In the genomic region with DNA sequence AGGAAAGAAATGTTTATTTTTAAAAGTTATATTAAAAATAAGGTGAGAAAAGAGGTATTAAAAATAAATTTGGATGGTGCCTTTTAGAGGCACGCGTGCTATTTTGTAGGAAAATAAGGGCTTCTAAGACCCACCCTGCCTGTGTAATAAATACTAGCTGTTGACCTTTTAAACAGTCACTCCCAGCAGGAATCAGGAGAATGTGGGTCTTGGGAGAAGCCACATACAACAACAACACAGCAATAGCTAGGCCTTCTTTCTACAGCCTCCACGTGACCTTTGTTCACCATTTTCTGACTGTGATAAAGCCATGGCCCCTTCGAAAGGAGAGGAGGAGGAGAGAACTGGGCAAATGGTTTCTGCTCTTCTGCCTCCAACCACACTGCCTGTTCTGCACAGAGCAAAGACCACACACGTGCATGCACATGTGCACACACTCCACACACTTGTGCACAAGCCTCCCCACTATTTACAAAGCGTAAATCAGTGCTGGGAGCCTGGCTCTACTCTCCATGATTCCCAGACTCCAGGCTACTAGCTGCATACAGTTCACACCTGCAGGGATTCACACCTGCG, we compare ENCODE assay signal across 18 mouse cellular contexts. TPM values are rescaled to one million over a fixed set of nuclear protein-coding genes. Genes with fewer than 3 reads are reported as not detected.
DNase-seq lines count a peak whose midpoint lies in the region; ATAC-seq and TF ChIP-seq lines count a peak whose summit lies in the region.
"Had no signal": no experiment of that assay in that cellular context is flagged by ENCODE, and none has a peak within 500 bp of the region (broad histone marks: within the 10 kb centered on the region; RNA-seq: fewer than 3 reads in every experiment).

No protein-coding gene starts in this region.

- H3K4me3 ChIP-seq in kidney, embryonic 14.5 days (ENCODE audit: low read length): no peak overlapping the region
- H3K4me3 ChIP-seq in liver, adult 2 months (ENCODE audit: insufficient read depth, low read depth, low read length): no peak overlapping the region
- no peak overlapping the region for H3K4me3 ChIP-seq in intestine, embryonic 16.5 days (ENCODE audit: low read length)
- no peak overlapping the region for H3K4me3 ChIP-seq in stomach, postnatal 0 days (ENCODE audit: low read depth, low read length)
- H3K4me3 ChIP-seq: embryonic facial prominence, embryonic 13.5 days; forebrain, embryonic 12.5 days; heart, adult 2 months; heart, embryonic 12.5 days; hindbrain, embryonic 12.5 days had no signal

- H3K79me2 ChIP-seq in liver, adult 2 months (ENCODE audit: control insufficient read depth, insufficient read depth, low read length): no peaks in the 10 kb centered on the region

- TF ChIP-seq POLR2A in liver, adult 2 months (IDR thresholded peaks at IDR 0.05; ENCODE audit: extremely low read depth, insufficient read depth, low read length): no peak

- H3K27me3 ChIP-seq in kidney, embryonic 14.5 days (ENCODE audit: control insufficient read depth, insufficient read depth, low read length): no peaks in the 10 kb centered on the region
- H3K27me3 ChIP-seq in liver, adult 2 months (ENCODE audit: control insufficient read depth, insufficient read depth, low read length): no peaks in the 10 kb centered on the region
- H3K27me3 ChIP-seq in intestine, embryonic 16.5 days (replicated peaks; ENCODE audit: control insufficient read depth, insufficient read depth, low read length): no peaks in the 10 kb centered on the region
- no peaks in the 10 kb centered on the region for H3K27me3 ChIP-seq in stomach, postnatal 0 days (ENCODE audit: control insufficient read depth, insufficient read depth, low read length)
- H3K27me3 ChIP-seq: embryonic facial prominence, embryonic 13.5 days; forebrain, embryonic 12.5 days; heart, embryonic 12.5 days; hindbrain, embryonic 12.5 days had no signal

- H3K27ac ChIP-seq in kidney, embryonic 14.5 days (ENCODE audit: low read depth, low read length): no peak overlapping the region
- no peak overlapping the region for H3K27ac ChIP-seq in liver, adult 2 months (replicated peaks; ENCODE audit: insufficient read depth, low read depth, low read length)
- peak overlapping the region; percentile 50 for H3K27ac ChIP-seq in intestine, embryonic 16.5 days (ENCODE audit: low read length)
- H3K27ac ChIP-seq in stomach, postnatal 0 days (replicated peaks): 0 out of 2 replicates have a peak overlapping the region, but pooled peaks have one; percentile 6
- H3K27ac ChIP-seq: embryonic facial prominence, embryonic 13.5 days; forebrain, embryonic 12.5 days; heart, adult 2 months; hindbrain, embryonic 12.5 days had no signal

- H3K9ac ChIP-seq in kidney, embryonic 14.5 days (ENCODE audit: low read depth, low read length): no peak overlapping the region
- H3K9ac ChIP-seq in liver, adult 2 months (ENCODE audit: low read depth, low read length): no peak overlapping the region
- no peak overlapping the region for H3K9ac ChIP-seq in intestine, embryonic 16.5 days (ENCODE audit: low read depth, low read length)
- no peak overlapping the region for H3K9ac ChIP-seq in stomach, postnatal 0 days (ENCODE audit: low read length)
- H3K9ac ChIP-seq: embryonic facial prominence, embryonic 13.5 days; forebrain, embryonic 12.5 days; heart, embryonic 12.5 days; hindbrain, embryonic 12.5 days had no signal

- TF ChIP-seq CTCF in liver, adult 2 months (IDR thresholded peaks at IDR 0.05; ENCODE audit: low read depth, low read length): no peak
- no peak for TF ChIP-seq CTCF in stomach, postnatal 0 days (IDR thresholded peaks at IDR 0.05; ENCODE audit: low read depth)

- H3K4me2 ChIP-seq in kidney, embryonic 14.5 days (replicated peaks; ENCODE audit: low read depth, low read length): no peak overlapping the region
- H3K4me2 ChIP-seq in intestine, embryonic 16.5 days (ENCODE audit: low read depth, low read length): no peak overlapping the region
- H3K4me2 ChIP-seq in stomach, postnatal 0 days (replicated peaks; ENCODE audit: low read depth): no peak overlapping the region
- H3K4me2 ChIP-seq: embryonic facial prominence, embryonic 13.5 days; forebrain, embryonic 12.5 days; heart, embryonic 12.5 days; hindbrain, embryonic 12.5 days had no signal

- H3K9me3 ChIP-seq in kidney, embryonic 14.5 days (ENCODE audit: control insufficient read depth, low read length): no peaks in the 10 kb centered on the region
- H3K9me3 ChIP-seq in intestine, embryonic 16.5 days (ENCODE audit: control insufficient read depth, low read length): no peaks in the 10 kb centered on the region
- H3K9me3 ChIP-seq in stomach, postnatal 0 days (ENCODE audit: control insufficient read depth, low read length): no peaks in the 10 kb centered on the region
- H3K9me3 ChIP-seq: embryonic facial prominence, embryonic 13.5 days; forebrain, embryonic 12.5 days; heart, embryonic 12.5 days; hindbrain, embryonic 12.5 days had no signal

- ATAC-seq in kidney, embryonic 14.5 days (ENCODE audit: low FRiP score, low TSS enrichment): peak; percentile 55; the same call in 1 of the 2 replicates
- 0 out of 2 replicates have a peak, but pooled peaks have one; percentile 7 for ATAC-seq in intestine, embryonic 16.5 days
- peak; percentile 14; the same call in 1 of the 2 replicates for ATAC-seq in stomach, postnatal 0 days (ENCODE audit: low FRiP score, low TSS enrichment)
- ATAC-seq: forebrain, embryonic 16.5 days had no signal

- DNase-seq in kidney, postnatal 14 days: no peak
- peak; percentile 53 for DNase-seq in liver, adult 2 months (ENCODE audit: extremely low read depth, low read depth, low spot score)
- DNase-seq in liver: no peak
- DNase-seq in stomach, postnatal 0 days (ENCODE audit: low spot score): no peak
- no peak for DNase-seq in embryo, embryonic 10.5 days (ENCODE audit: low spot score)
- no peak for DNase-seq in spleen, postnatal 36 days (ENCODE audit: low spot score in 2 of 2)
- DNase-seq: cerebellum, adult 9-10 months; cerebellum, postnatal 25 days; gastrocnemius, postnatal 10 days; heart, postnatal 4 days had no signal

- peaks cover 14% of the 10 kb centered on the region; the same call in 1 of the 2 replicates for H3K4me1 ChIP-seq in kidney, embryonic 14.5 days (ENCODE audit: control insufficient read depth, insufficient read depth, low read length)
- peaks cover 14% of the 10 kb centered on the region for H3K4me1 ChIP-seq in liver, adult 2 months (ENCODE audit: control insufficient read depth, insufficient read depth, low read length)
- H3K4me1 ChIP-seq in intestine, embryonic 16.5 days (ENCODE audit: control insufficient read depth, insufficient read depth, low read length): peaks cover 22% of the 10 kb centered on the region
- peaks cover 3% of the 10 kb centered on the region; the same call in 1 of the 2 replicates for H3K4me1 ChIP-seq in stomach, postnatal 0 days (replicated peaks; ENCODE audit: control insufficient read depth, insufficient read depth)

- TF ChIP-seq EP300 in stomach, postnatal 0 days (optimal IDR thresholded peaks at IDR 0.05): no peak

- 54% methylated on average over 7 of the region's 7 CpGs for WGBS in kidney, embryonic 14.5 days
- 58% methylated on average over 7 of the region's 7 CpGs for WGBS in liver, adult 2 months
- 51% methylated on average over 7 of the region's 7 CpGs for WGBS in intestine, embryonic 16.5 days
- WGBS in stomach, postnatal 0 days: 59% methylated on average over 7 of the region's 7 CpGs

- H3K36me3 ChIP-seq in kidney, embryonic 14.5 days (ENCODE audit: control insufficient read depth, insufficient read depth, low read length): no peaks in the 10 kb centered on the region
- H3K36me3 ChIP-seq in liver, adult 2 months (ENCODE audit: control insufficient read depth, insufficient read depth, low read length): no peaks in the 10 kb centered on the region
- H3K36me3 ChIP-seq in intestine, embryonic 16.5 days (ENCODE audit: control insufficient read depth, insufficient read depth, low read length): no peaks in the 10 kb centered on the region
- no peaks in the 10 kb centered on the region for H3K36me3 ChIP-seq in stomach, postnatal 0 days (ENCODE audit: control insufficient read depth, insufficient read depth, low read length)
- H3K36me3 ChIP-seq: embryonic facial prominence, embryonic 13.5 days; forebrain, embryonic 12.5 days; heart, embryonic 12.5 days; hindbrain, embryonic 12.5 days had no signal

RNA-seq across cellular contexts. Expression of gene Proser2, which starts 57.2 kb away (rescaled TPM):
- polyA plus RNA-seq in kidney, embryonic 14.5 days (2014; fragmentation: Nextera tagmentation; extraction: Ambion mirVana): 10.5 and 11.3 TPM in 2 replicates
- 8.9 and 10.1 TPM in 2 replicates for total RNA-seq in liver, adult 2 months (2014; rRNA removed)
- 20.0 and 30.6 TPM in 2 replicates for polyA plus RNA-seq in liver, adult 2 months (2012; rRNA removed)
- polyA plus RNA-seq in intestine, embryonic 16.5 days (2015; fragmentation: Nextera tagmentation; extraction: Ambion mirVana): 24.0 and 25.9 TPM in 2 replicates
- 49.0 and 55.2 TPM in 2 replicates for polyA plus RNA-seq in stomach, postnatal 0 days (2015; fragmentation: Nextera tagmentation; extraction: Ambion mirVana)

Comparison
In these comparisons a context has a peak if more than half of its experiments do, and no peak if none do; other contexts are left out.
1. H3K27ac ChIP-seq: peak in intestine, embryonic 16.5 days (single experiment) and stomach, postnatal 0 days (single experiment); none in kidney, embryonic 14.5 days (single experiment) and liver, adult 2 months (single experiment).
2. Peak in every context shown above with its lines, with median percentiles within 50 percentile points of each other: ATAC-seq.